Mouse (Mus musculus): ENCODE data around the gene Hjurp.
"Not testable (repeated sequence)": the region's sequence is repeated elsewhere in the genome, so short reads cannot be mapped to it uniquely, and the experiment has no call there.

Gene Hjurp

GRCm38 (mm10) chr1:88237311-88237710 is 40.1 kb downstream of the Hjurp start:
- DNase-seq (ENCODE audit: low spot score), result no peak

GRCm38 (mm10) chr1:88235894-88236415 is 41.5 kb downstream of the Hjurp start:
- DNase-seq (ENCODE audit: low spot score), result no peak

GRCm38 (mm10) chr1:88235046-88235893 is 42.2 kb downstream of the Hjurp start:
- no peak for DNase-seq (ENCODE audit: low spot score)

GRCm38 (mm10) chr1:88234646-88235045 is 42.8 kb downstream of the Hjurp start:
- no peak for DNase-seq (ENCODE audit: low spot score)

- no peak for DNase-seq (ENCODE audit: low spot score)
These were observed 43.2 kb downstream of the Hjurp start for GRCm38 (mm10) chr1:88234248-88234610.

- DNase-seq (ENCODE audit: low spot score), result no peak
These were observed 43.8 kb downstream of the Hjurp start for GRCm38 (mm10) chr1:88233421-88234247.

- DNase-seq (ENCODE audit: low spot score), result no peak
These were observed 44.6 kb downstream of the Hjurp start for GRCm38 (mm10) chr1:88232664-88233380.

- no peak for DNase-seq (ENCODE audit: low spot score)
These were observed 45.5 kb downstream of the Hjurp start for GRCm38 (mm10) chr1:88231803-88232499.

GRCm38 (mm10) chr1:88230981-88231802 is 46.2 kb downstream of the Hjurp start:
- no peak for DNase-seq (ENCODE audit: low spot score)

GRCm38 (mm10) chr1:88230421-88230820 is 47.0 kb downstream of the Hjurp start:
- DNase-seq (ENCODE audit: low spot score), result no peak

- no peak for DNase-seq (ENCODE audit: low spot score)
These were observed 47.4 kb downstream of the Hjurp start for GRCm38 (mm10) chr1:88229986-88230385.

GRCm38 (mm10) chr1:88229566-88229965 is 47.9 kb downstream of the Hjurp start:
- DNase-seq (ENCODE audit: low spot score), result no peak

GRCm38 (mm10) chr1:88228121-88228520 is 49.3 kb downstream of the Hjurp start:
- no peak for DNase-seq (ENCODE audit: low spot score)

GRCm38 (mm10) chr1:88227482-88227881 is 50.0 kb downstream of the Hjurp start:
- no peak for DNase-seq (ENCODE audit: low spot score)

GRCm38 (mm10) chr1:88226670-88227379 is 50.6 kb downstream of the Hjurp start, which contains the start of gene Mroh2a:
TSS of gene Mroh2a (plus strand) at chr1:88226986.
- DNase-seq (ENCODE audit: low spot score), result peak; percentile 8

- no peak for DNase-seq (ENCODE audit: low spot score)
These were observed 51.7 kb downstream of the Hjurp start for GRCm38 (mm10) chr1:88225741-88226140.

GRCm38 (mm10) chr1:88225301-88225700 is 52.1 kb downstream of the Hjurp start:
- not testable (repeated sequence) for DNase-seq (ENCODE audit: low spot score)

- DNase-seq (ENCODE audit: low spot score), result peak; percentile 24
These were observed 53.2 kb downstream of the Hjurp start for GRCm38 (mm10) chr1:88224029-88224776.

- peak; percentile 18 for DNase-seq (ENCODE audit: low spot score)
These were observed 53.8 kb downstream of the Hjurp start for GRCm38 (mm10) chr1:88223591-88223990.

Data from testis, postnatal 14 days (tissue).